Mouse (Mus musculus): ENCODE data around the gene Arsa. TPM values are rescaled to one million over a fixed set of nuclear protein-coding genes. Genes with fewer than 3 reads are reported as not detected.

Arsa gene
- polyA plus RNA-seq, 1 experiment = 221 TPM

DNA sequence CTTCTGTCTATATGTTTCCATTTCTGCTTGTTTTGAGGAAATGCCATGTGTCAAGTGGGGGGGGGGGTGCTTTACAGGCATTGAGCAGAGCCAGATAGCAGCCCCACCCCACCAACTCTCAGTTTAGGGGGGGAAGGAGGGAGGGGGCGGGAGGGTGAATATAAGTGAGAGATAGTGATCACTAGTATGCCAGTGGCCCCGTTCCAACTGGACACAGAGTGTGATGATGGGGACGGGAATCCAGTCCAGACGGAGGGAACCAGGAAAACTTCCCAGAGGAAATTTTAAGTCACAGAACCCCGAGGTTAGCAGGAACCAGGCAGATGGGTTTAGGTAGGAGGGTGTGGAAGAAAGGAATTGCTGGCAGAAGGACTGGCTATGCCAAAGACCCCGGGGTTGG, 21.6 kb downstream of the Arsa start:
- TF ChIP-seq CTCF (IDR thresholded peaks at IDR 0.05; ENCODE audit: control insufficient read depth, insufficient read depth, insufficient replicate concordance, low read depth, low read length) = no peak
- no peak for TF ChIP-seq POLR2A (IDR thresholded peaks at IDR 0.05; ENCODE audit: control insufficient read depth, low read depth, low read length)
- no peaks in the 10 kb centered on the region; the same call in 1 of the 2 replicates for H3K36me3 ChIP-seq (ENCODE audit: control insufficient read depth, insufficient read depth, low read length)
- peaks cover 13% of the 10 kb centered on the region for H3K4me1 ChIP-seq (ENCODE audit: control insufficient read depth, insufficient read depth, low read length)
- no peaks in the 10 kb centered on the region for H3K27me3 ChIP-seq (ENCODE audit: control insufficient read depth, insufficient read depth, low read length)
- no peak overlapping the region for H3K27ac ChIP-seq (ENCODE audit: control insufficient read depth, insufficient read depth, low read depth, low read length)
- peak overlapping the region; percentile 61; the same call in 1 of the 2 replicates for H3K4me3 ChIP-seq (ENCODE audit: control insufficient read depth, low read depth, low read length)

DNA sequence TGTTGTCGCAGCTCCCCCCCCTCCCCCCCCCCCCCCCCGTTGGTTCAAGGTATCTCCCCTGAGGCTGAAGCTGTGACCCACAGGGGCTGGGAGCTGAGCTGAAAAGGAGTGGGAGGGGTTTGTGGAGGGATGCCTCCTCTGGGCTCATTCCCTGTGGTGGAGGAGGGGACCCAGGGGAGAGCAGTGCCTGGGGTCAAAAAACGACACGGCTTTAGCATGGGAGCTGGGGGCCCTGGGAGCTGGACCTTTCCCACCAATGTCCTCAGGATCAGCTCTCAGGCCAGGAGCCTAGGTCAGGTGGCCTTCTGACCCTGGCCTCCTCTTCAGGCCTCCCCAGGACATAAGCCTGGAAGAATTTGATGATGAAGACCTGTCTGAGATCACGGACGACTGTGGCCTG, 22.4 kb downstream of the Arsa start:
- Histone ChIP-seq H3K27me3 (ENCODE audit: control insufficient read depth, insufficient read depth, low read length) (no peaks in the 10 kb centered on the region), H3K4me1 (ENCODE audit: control insufficient read depth, insufficient read depth, low read length) (peaks cover 13% of the 10 kb centered on the region), H3K27ac (ENCODE audit: control insufficient read depth, insufficient read depth, low read depth, low read length) (no peak overlapping the region), H3K4me3 (ENCODE audit: control insufficient read depth, low read depth, low read length) (peak overlapping the region; percentile 61), H3K36me3 (ENCODE audit: control insufficient read depth, insufficient read depth, low read length) (no peaks in the 10 kb centered on the region; the same call in 1 of the 2 replicates)
- TF ChIP-seq CTCF (IDR thresholded peaks at IDR 0.05; ENCODE audit: control insufficient read depth, insufficient read depth, insufficient replicate concordance, low read depth, low read length) (no peak), POLR2A (IDR thresholded peaks at IDR 0.05; ENCODE audit: control insufficient read depth, low read depth, low read length) (no peak)

- H3K27ac ChIP-seq (ENCODE audit: control insufficient read depth, insufficient read depth, low read depth, low read length) = peak within 1 kb of the TSS; percentile 87
- H3K4me3 ChIP-seq (ENCODE audit: control insufficient read depth, low read depth, low read length) = peak within 1 kb of the TSS; percentile 92
- TF ChIP-seq POLR2A (IDR thresholded peaks at IDR 0.05; ENCODE audit: control insufficient read depth, low read depth, low read length) (peak; percentile 51), CTCF (IDR thresholded peaks at IDR 0.05; ENCODE audit: control insufficient read depth, insufficient read depth, insufficient replicate concordance, low read depth, low read length) (no peak)
- H3K4me1 ChIP-seq (ENCODE audit: control insufficient read depth, insufficient read depth, low read length) = peaks cover 13% of the 10 kb centered on the region
- no peaks in the 10 kb centered on the region for H3K27me3 ChIP-seq (ENCODE audit: control insufficient read depth, insufficient read depth, low read length)
- no peaks in the 10 kb centered on the region; the same call in 1 of the 2 replicates for H3K36me3 ChIP-seq (ENCODE audit: control insufficient read depth, insufficient read depth, low read length)
Measured at GRCm38 (mm10) chr15:89453865-89454478, 23.3 kb downstream of the Arsa start, which contains the start of gene Mapk8ip2. Mapk8ip2 (plus strand) TSS chr15:89453913.

DNA sequence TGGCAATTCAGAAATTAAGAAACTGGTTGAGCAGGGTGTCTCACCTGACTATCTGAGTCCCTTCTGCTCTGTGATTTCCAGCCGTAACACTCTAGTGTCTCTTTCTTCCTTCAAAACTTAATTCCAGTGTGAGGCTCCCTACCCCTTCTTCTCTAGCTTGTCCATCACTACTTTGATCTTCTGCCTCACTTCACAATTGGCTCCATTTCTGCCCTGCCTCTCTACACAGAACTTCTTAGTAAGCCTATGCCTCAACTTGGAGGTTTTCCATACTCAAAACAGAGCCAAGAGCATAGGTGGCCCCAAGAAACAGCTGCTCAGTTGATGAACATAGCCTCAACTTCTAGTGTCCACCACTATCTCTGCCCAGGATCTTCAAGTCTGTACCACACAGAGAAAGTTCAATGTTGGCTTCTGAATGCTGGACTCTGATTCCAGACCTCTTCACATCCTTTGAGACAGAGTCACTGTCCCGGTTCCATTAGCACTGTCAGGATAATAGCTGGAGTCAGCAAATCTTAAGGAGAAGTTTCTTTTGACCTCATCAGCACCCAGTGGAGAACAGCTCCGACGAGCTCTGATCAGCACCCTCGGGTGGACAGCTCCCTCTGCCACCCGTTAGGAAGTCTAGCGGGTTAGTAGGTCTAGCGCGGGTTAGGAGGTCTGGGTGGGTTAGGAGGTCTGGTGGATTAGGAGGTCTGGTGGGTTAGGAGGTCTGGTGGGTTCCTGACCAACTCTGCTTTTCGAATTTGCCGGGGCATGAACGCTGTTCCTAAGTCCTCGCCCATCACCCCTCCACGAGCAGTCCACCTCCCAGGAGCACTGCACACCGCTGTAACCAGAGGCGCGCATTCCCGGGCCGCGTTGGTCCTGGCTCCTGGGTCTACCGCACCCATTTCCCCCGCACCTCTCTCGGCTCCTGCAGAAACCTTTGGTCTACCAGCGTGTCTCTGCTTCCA, 24.0 kb downstream of the Arsa start:
- Histone ChIP-seq H3K27ac (ENCODE audit: control insufficient read depth, insufficient read depth, low read depth, low read length) (no peak overlapping the region), H3K4me3 (ENCODE audit: control insufficient read depth, low read depth, low read length) (peak overlapping the region; percentile 92), H3K27me3 (ENCODE audit: control insufficient read depth, insufficient read depth, low read length) (no peaks in the 10 kb centered on the region), H3K36me3 (ENCODE audit: control insufficient read depth, insufficient read depth, low read length) (no peaks in the 10 kb centered on the region; the same call in 1 of the 2 replicates), H3K4me1 (ENCODE audit: control insufficient read depth, insufficient read depth, low read length) (peaks cover 13% of the 10 kb centered on the region)
- TF ChIP-seq POLR2A (IDR thresholded peaks at IDR 0.05; ENCODE audit: control insufficient read depth, low read depth, low read length) (no peak), CTCF (IDR thresholded peaks at IDR 0.05; ENCODE audit: control insufficient read depth, insufficient read depth, insufficient replicate concordance, low read depth, low read length) (no peak)

GRCm38 (mm10) chr15:89442486-89443070, 34.6 kb downstream of the Arsa start:
- no peaks in the 10 kb centered on the region for H3K27me3 ChIP-seq (ENCODE audit: control insufficient read depth, insufficient read depth, low read length)
- H3K36me3 ChIP-seq (ENCODE audit: control insufficient read depth, insufficient read depth, low read length) = no peaks in the 10 kb centered on the region
- peak overlapping the region; percentile 66 for H3K27ac ChIP-seq (ENCODE audit: control insufficient read depth, insufficient read depth, low read depth, low read length)
- H3K4me3 ChIP-seq (ENCODE audit: control insufficient read depth, low read depth, low read length) = peak overlapping the region; percentile 41
- TF ChIP-seq POLR2A (IDR thresholded peaks at IDR 0.05; ENCODE audit: control insufficient read depth, low read depth, low read length) (no peak), CTCF (IDR thresholded peaks at IDR 0.05; ENCODE audit: control insufficient read depth, insufficient read depth, insufficient replicate concordance, low read depth, low read length) (no peak)
- no peaks in the 10 kb centered on the region for H3K4me1 ChIP-seq (ENCODE audit: control insufficient read depth, insufficient read depth, low read length)

DNA sequence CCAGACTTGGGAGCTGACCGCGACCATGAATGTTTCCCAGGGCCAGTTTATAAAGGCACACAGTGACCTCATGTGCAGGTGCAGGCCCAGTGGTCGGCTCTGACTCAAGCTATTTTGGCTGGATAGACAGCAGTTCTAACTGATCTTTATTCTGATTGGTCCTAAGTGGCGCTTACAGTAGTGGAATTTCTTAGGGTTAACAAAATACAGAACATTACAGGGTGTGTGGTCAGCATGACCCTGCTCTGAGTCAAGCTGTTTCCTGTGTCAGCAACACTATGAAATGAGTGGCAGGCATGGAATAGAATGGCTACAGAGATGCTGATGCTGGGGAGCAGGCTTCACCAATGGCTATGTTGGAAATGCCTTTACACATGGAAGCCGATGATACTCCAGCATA, 41.3 kb downstream of the Arsa start:
- no peaks in the 10 kb centered on the region for H3K36me3 ChIP-seq (ENCODE audit: control insufficient read depth, insufficient read depth, low read length)
- TF ChIP-seq POLR2A (IDR thresholded peaks at IDR 0.05; ENCODE audit: control insufficient read depth, low read depth, low read length) = no peak
- no peak for TF ChIP-seq CTCF (IDR thresholded peaks at IDR 0.05; ENCODE audit: control insufficient read depth, insufficient read depth, insufficient replicate concordance, low read depth, low read length)
- no peaks in the 10 kb centered on the region for H3K27me3 ChIP-seq (ENCODE audit: control insufficient read depth, insufficient read depth, low read length)
- H3K4me3 ChIP-seq (ENCODE audit: control insufficient read depth, low read depth, low read length) = no peak overlapping the region
- H3K4me1 ChIP-seq (ENCODE audit: control insufficient read depth, insufficient read depth, low read length) = peaks cover 2% of the 10 kb centered on the region; the same call in 1 of the 2 replicates
- no peak overlapping the region for H3K27ac ChIP-seq (ENCODE audit: control insufficient read depth, insufficient read depth, low read depth, low read length)

DNA sequence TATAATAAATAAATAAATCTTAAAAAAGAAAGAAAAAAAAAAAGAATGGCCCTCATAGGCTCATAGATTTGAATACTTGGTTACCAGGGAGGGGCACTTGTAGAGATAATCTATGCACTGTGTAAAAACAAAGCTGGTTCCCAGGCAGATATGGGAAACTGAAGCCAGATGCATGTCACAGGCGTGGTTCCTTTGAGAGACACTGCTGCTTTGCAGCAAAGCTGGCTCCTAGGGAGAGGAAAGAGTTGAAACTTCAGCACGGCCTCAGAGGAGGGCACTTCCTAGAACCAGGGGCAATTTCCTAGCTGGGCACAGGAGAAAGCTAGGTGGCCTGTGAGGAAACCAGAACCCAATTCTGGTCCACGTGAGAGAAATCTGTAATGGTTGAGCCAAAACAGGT, 43.1 kb downstream of the Arsa start:
- TF ChIP-seq CTCF (IDR thresholded peaks at IDR 0.05; ENCODE audit: control insufficient read depth, insufficient read depth, insufficient replicate concordance, low read depth, low read length) = no peak
- no peak for TF ChIP-seq POLR2A (IDR thresholded peaks at IDR 0.05; ENCODE audit: control insufficient read depth, low read depth, low read length)
- Histone ChIP-seq H3K4me3 (ENCODE audit: control insufficient read depth, low read depth, low read length) (no peak overlapping the region), H3K4me1 (ENCODE audit: control insufficient read depth, insufficient read depth, low read length) (peaks cover 2% of the 10 kb centered on the region; the same call in 1 of the 2 replicates), H3K36me3 (ENCODE audit: control insufficient read depth, insufficient read depth, low read length) (no peaks in the 10 kb centered on the region), H3K27me3 (ENCODE audit: control insufficient read depth, insufficient read depth, low read length) (no peaks in the 10 kb centered on the region), H3K27ac (ENCODE audit: control insufficient read depth, insufficient read depth, low read depth, low read length) (no peak overlapping the region)
